Mouse (Mus musculus): ENCODE measurements at regions not wholly inside any gene's neighbourhood (a gene's known extent, or its start where the extent isn't known, plus 50 kb on each side); places are given as distances from the start of the nearest gene placed in this dataset.

GRCm38 (mm10) chr13:84349721-84350040 lies 127.6 kb downstream of the Tmem161b start:
- H3K36me3 ChIP-seq (ENCODE audit: insufficient read depth, low read length), result no peaks in the 10 kb centered on the region
- DNase-seq (ENCODE audit: low spot score), result no peak
- WGBS, result 26% methylated on average over 4 of the region's 4 CpGs
- no peaks in the 10 kb centered on the region for H3K27me3 ChIP-seq (ENCODE audit: insufficient read depth, low read length)
- H3K4me1 ChIP-seq (ENCODE audit: insufficient read depth, low read length), result peaks cover 21% of the 10 kb centered on the region; the same call in 1 of the 2 replicates
- no peaks in the 10 kb centered on the region for H3K9me3 ChIP-seq (ENCODE audit: low read length)
- H3K4me2 ChIP-seq (ENCODE audit: low read depth, low read length), result peak overlapping the region; percentile 95
- peak overlapping the region; percentile 84 for H3K9ac ChIP-seq (replicated peaks; ENCODE audit: low read length)
- TF ChIP-seq CTCF (IDR thresholded peaks at IDR 0.05; ENCODE audit: low read depth), result no peak
- ATAC-seq, result no peak
- peak overlapping the region; percentile 50 for H3K4me3 ChIP-seq (ENCODE audit: low read length)
- peak overlapping the region; percentile 98 for H3K27ac ChIP-seq

- DNase-seq (ENCODE audit: low spot score), result peak; percentile 36
- Histone ChIP-seq H3K4me2 (ENCODE audit: low read depth, low read length) (no peak overlapping the region), H3K4me1 (ENCODE audit: insufficient read depth, low read length) (peaks cover 16% of the 10 kb centered on the region; the same call in 1 of the 2 replicates), H3K36me3 (ENCODE audit: insufficient read depth, low read length) (no peaks in the 10 kb centered on the region), H3K9ac (replicated peaks; ENCODE audit: low read length) (no peak overlapping the region), H3K27me3 (ENCODE audit: insufficient read depth, low read length) (no peaks in the 10 kb centered on the region), H3K4me3 (ENCODE audit: low read length) (no peak overlapping the region), H3K9me3 (ENCODE audit: low read length) (no peaks in the 10 kb centered on the region), H3K27ac (peak overlapping the region; percentile 98)
- ATAC-seq, result no peak
- TF ChIP-seq CTCF (IDR thresholded peaks at IDR 0.05; ENCODE audit: low read depth), result no peak
- 19% methylated on average over 5 of the region's 5 CpGs for WGBS
Measured at GRCm38 (mm10) chr13:84350791-84351190, 128.7 kb downstream of the Tmem161b start.

GRCm38 (mm10) chr13:84356455-84356854 lies 134.4 kb downstream of the Tmem161b start:
- H3K36me3 ChIP-seq (ENCODE audit: insufficient read depth, low read length), result no peaks in the 10 kb centered on the region
- H3K4me3 ChIP-seq (ENCODE audit: low read length), result no peak overlapping the region
- H3K4me2 ChIP-seq (ENCODE audit: low read depth, low read length), result no peak overlapping the region
- no peak for ATAC-seq
- H3K27ac ChIP-seq, result no peak overlapping the region
- DNase-seq (ENCODE audit: low spot score), result no peak
- H3K9ac ChIP-seq (replicated peaks; ENCODE audit: low read length), result no peak overlapping the region
- H3K27me3 ChIP-seq (ENCODE audit: insufficient read depth, low read length), result no peaks in the 10 kb centered on the region
- WGBS, result 33% methylated on average over 2 of the region's 2 CpGs
- H3K4me1 ChIP-seq (ENCODE audit: insufficient read depth, low read length), result no peaks in the 10 kb centered on the region
- no peaks in the 10 kb centered on the region for H3K9me3 ChIP-seq (ENCODE audit: low read length)
- TF ChIP-seq CTCF (IDR thresholded peaks at IDR 0.05; ENCODE audit: low read depth), result no peak

- Histone ChIP-seq H3K27me3 (ENCODE audit: insufficient read depth, low read length) (no peaks in the 10 kb centered on the region), H3K9me3 (ENCODE audit: low read length) (no peaks in the 10 kb centered on the region), H3K4me3 (ENCODE audit: low read length) (no peak overlapping the region), H3K36me3 (ENCODE audit: insufficient read depth, low read length) (no peaks in the 10 kb centered on the region), H3K4me2 (ENCODE audit: low read depth, low read length) (no peak overlapping the region), H3K4me1 (ENCODE audit: insufficient read depth, low read length) (no peaks in the 10 kb centered on the region), H3K27ac (no peak overlapping the region), H3K9ac (replicated peaks; ENCODE audit: low read length) (no peak overlapping the region)
- DNase-seq (ENCODE audit: low spot score), result no peak
- 94% methylated on average over 2 of the region's 2 CpGs for WGBS
- no peak for TF ChIP-seq CTCF (IDR thresholded peaks at IDR 0.05; ENCODE audit: low read depth)
- no peak for ATAC-seq
Measured at GRCm38 (mm10) chr13:84360536-84360935, 138.4 kb downstream of the Tmem161b start.

- 93% methylated on average over 4 of the region's 4 CpGs for whole genome bisulfite sequencing
- H3K27me3 ChIP-seq (ENCODE audit: insufficient read depth, low read length), result no peaks in the 10 kb centered on the region
- ATAC-seq (no peak), DNase-seq (ENCODE audit: low spot score) (no peak)
- no peaks in the 10 kb centered on the region for H3K4me1 ChIP-seq (ENCODE audit: insufficient read depth, low read length)
- H3K9ac ChIP-seq (replicated peaks; ENCODE audit: low read length), result no peak overlapping the region
- no peaks in the 10 kb centered on the region for H3K36me3 ChIP-seq (ENCODE audit: insufficient read depth, low read length)
- H3K9me3 ChIP-seq (ENCODE audit: low read length), result no peaks in the 10 kb centered on the region
- H3K4me3 ChIP-seq (ENCODE audit: low read length), result no peak overlapping the region
- TF ChIP-seq CTCF (IDR thresholded peaks at IDR 0.05; ENCODE audit: low read depth), result 0 out of 2 replicates have a peak, but pooled peaks have one; percentile 3
- no peak overlapping the region for H3K27ac ChIP-seq
- no peak overlapping the region for H3K4me2 ChIP-seq (ENCODE audit: low read depth, low read length)
Measured at GRCm38 (mm10) chr13:84364069-84364468, 142.0 kb downstream of the Tmem161b start.

GRCm38 (mm10) chr13:84365503-84365902 lies 143.4 kb downstream of the Tmem161b start:
- Histone ChIP-seq H3K9me3 (ENCODE audit: low read length) (no peaks in the 10 kb centered on the region), H3K4me1 (ENCODE audit: insufficient read depth, low read length) (no peaks in the 10 kb centered on the region), H3K36me3 (ENCODE audit: insufficient read depth, low read length) (no peaks in the 10 kb centered on the region), H3K4me3 (ENCODE audit: low read length) (no peak overlapping the region), H3K9ac (replicated peaks; ENCODE audit: low read length) (no peak overlapping the region), H3K27me3 (ENCODE audit: insufficient read depth, low read length) (no peaks in the 10 kb centered on the region), H3K4me2 (ENCODE audit: low read depth, low read length) (no peak overlapping the region), H3K27ac (no peak overlapping the region)
- DNase-seq (ENCODE audit: low spot score) (no peak), ATAC-seq (no peak)
- no peak for TF ChIP-seq CTCF (IDR thresholded peaks at IDR 0.05; ENCODE audit: low read depth)

GRCm38 (mm10) chr13:84366017-84366416 lies 143.9 kb downstream of the Tmem161b start:
- no peaks in the 10 kb centered on the region for H3K9me3 ChIP-seq (ENCODE audit: low read length)
- no peak overlapping the region for H3K9ac ChIP-seq (replicated peaks; ENCODE audit: low read length)
- H3K4me1 ChIP-seq (ENCODE audit: insufficient read depth, low read length), result no peaks in the 10 kb centered on the region
- H3K36me3 ChIP-seq (ENCODE audit: insufficient read depth, low read length), result no peaks in the 10 kb centered on the region
- DNase-seq (ENCODE audit: low spot score) (no peak), ATAC-seq (no peak)
- H3K27me3 ChIP-seq (ENCODE audit: insufficient read depth, low read length), result no peaks in the 10 kb centered on the region
- no peak for TF ChIP-seq CTCF (IDR thresholded peaks at IDR 0.05; ENCODE audit: low read depth)
- H3K4me3 ChIP-seq (ENCODE audit: low read length), result no peak overlapping the region
- H3K27ac ChIP-seq, result no peak overlapping the region
- H3K4me2 ChIP-seq (ENCODE audit: low read depth, low read length), result no peak overlapping the region

Measured in hindbrain, postnatal 0 days (tissue).